Mouse (Mus musculus): ENCODE measurements around the gene Islr. TPM values are rescaled to one million over a fixed set of nuclear protein-coding genes. Genes with fewer than 3 reads are reported as not detected.

Islr gene
- polyA plus RNA-seq, 1 experiment from 2014 or later = 11.5 TPM

GRCm38 (mm10) chr9:58114019-58114418 lies 90.1 kb downstream of the Islr start:
- DNase-seq (ENCODE audit: low spot score) = no peak

GRCm38 (mm10) chr9:58113279-58113884 lies 90.7 kb downstream of the Islr start:
- no peak for DNase-seq (ENCODE audit: low spot score)

GRCm38 (mm10) chr9:58112866-58113278 lies 91.2 kb downstream of the Islr start:
- no peak for DNase-seq (ENCODE audit: low spot score)

GRCm38 (mm10) chr9:58112321-58112751 lies 91.8 kb downstream of the Islr start:
- peak; percentile 88 for DNase-seq (ENCODE audit: low spot score)

GRCm38 (mm10) chr9:58111431-58111830 lies 92.7 kb downstream of the Islr start:
- peak; percentile 25 for DNase-seq (ENCODE audit: low spot score)

GRCm38 (mm10) chr9:58110787-58111186 lies 93.3 kb downstream of the Islr start:
- DNase-seq (ENCODE audit: low spot score) = no peak

GRCm38 (mm10) chr9:58107494-58107893 lies 96.6 kb downstream of the Islr start:
- no peak for DNase-seq (ENCODE audit: low spot score)

Small RNA genes lying within 50 kb of the gene (microRNA-seq; reads per million reads assigned to microRNA genes)
- gene Mir6385 (ENCODE audit: borderline number of aligned reads) = not detected

Other genes starting within 250 kb of the Islr start
- gene Cyp11a1, start 197.9 kb downstream of the Islr start, polyA plus RNA-seq (2015; fragmentation: Nextera tagmentation; extraction: Ambion mirVana) = 2.2 and 2.7 TPM in 2 replicates
- 0.94 and 1.1 TPM in 2 replicates for gene Stra6, start 140.5 kb downstream of the Islr start, polyA plus RNA-seq (2015; fragmentation: Nextera tagmentation; extraction: Ambion mirVana)
- 0.27 and 1.1 TPM in 2 replicates for gene Ccdc33, start 85.5 kb downstream of the Islr start, polyA plus RNA-seq (2015; fragmentation: Nextera tagmentation; extraction: Ambion mirVana)
- 0.06 TPM in 1 of 2 replicates, not detected in the other for gene Islr2, start within 50 bp of the Islr start, polyA plus RNA-seq (2015; fragmentation: Nextera tagmentation; extraction: Ambion mirVana)
- gene Pml, start 45.5 kb upstream of the Islr start, polyA plus RNA-seq (2015; fragmentation: Nextera tagmentation; extraction: Ambion mirVana) = 17.8 and 18.3 TPM in 2 replicates
- 48.3 and 55.1 TPM in 2 replicates for gene Stoml1, start 48.9 kb upstream of the Islr start, polyA plus RNA-seq (2015; fragmentation: Nextera tagmentation; extraction: Ambion mirVana)
- gene Loxl1, start 108.9 kb upstream of the Islr start, polyA plus RNA-seq (2015; fragmentation: Nextera tagmentation; extraction: Ambion mirVana) = 4.3 and 4.7 TPM in 2 replicates
- gene Tbc1d21, start 166.1 kb upstream of the Islr start, polyA plus RNA-seq (2015; fragmentation: Nextera tagmentation; extraction: Ambion mirVana) = not detected in 2 replicates